Mouse (Mus musculus): Measurements from ENCODE around the gene Mlf2. TPM values are rescaled to one million over a fixed set of nuclear protein-coding genes. Genes with fewer than 3 reads are reported as not detected.

Mlf2 gene
- polyA plus RNA-seq, 1 experiment: 350 TPM

Other genes starting within 250 kb of the Mlf2 start
- gene Emg1, start 219.2 kb upstream of the Mlf2 start, polyA plus RNA-seq (2012; rRNA removed): 90.6 and 107 TPM in 2 replicates
- 215 and 267 TPM in 2 replicates for gene Phb2, start 219.1 kb upstream of the Mlf2 start, polyA plus RNA-seq (2012; rRNA removed)
- 35.0 and 38.7 TPM in 2 replicates for gene Ptpn6, start 192.7 kb upstream of the Mlf2 start, polyA plus RNA-seq (2012; rRNA removed)
- gene Grcc10, start 190.0 kb upstream of the Mlf2 start, polyA plus RNA-seq (2012; rRNA removed): 156 TPM in 2 replicates
- not detected in 2 replicates for gene Gm45234, start 175.4 kb upstream of the Mlf2 start, polyA plus RNA-seq (2012; rRNA removed)
- 31.9 and 33.6 TPM in 2 replicates for gene Atn1, start 174.9 kb upstream of the Mlf2 start, polyA plus RNA-seq (2012; rRNA removed)
- 3.2 and 4.2 TPM in 2 replicates for gene Eno2, start 161.7 kb upstream of the Mlf2 start, polyA plus RNA-seq (2012; rRNA removed)
- gene Lrrc23, start 151.7 kb upstream of the Mlf2 start, polyA plus RNA-seq (2012; rRNA removed): 0.47 and 1.1 TPM in 2 replicates
- gene Spsb2, start 122.7 kb upstream of the Mlf2 start, polyA plus RNA-seq (2012; rRNA removed): 23.9 and 28.5 TPM in 2 replicates
- 671 and 859 TPM in 2 replicates for gene Tpi1, start 117.1 kb upstream of the Mlf2 start, polyA plus RNA-seq (2012; rRNA removed)
- 58.3 and 64.0 TPM in 2 replicates for gene Usp5, start 101.9 kb upstream of the Mlf2 start, polyA plus RNA-seq (2012; rRNA removed)
- gene Cdca3, start 101.8 kb upstream of the Mlf2 start, polyA plus RNA-seq (2012; rRNA removed): 120 and 146 TPM in 2 replicates
- gene Gnb3, start 91.1 kb upstream of the Mlf2 start, polyA plus RNA-seq (2012; rRNA removed): 0.11 and 0.12 TPM in 2 replicates
- 8.3 and 10.5 TPM in 2 replicates for gene P3h3, start 73.6 kb upstream of the Mlf2 start, polyA plus RNA-seq (2012; rRNA removed)
- 1.1 and 1.7 TPM in 2 replicates for gene Gpr162, start 67.4 kb upstream of the Mlf2 start, polyA plus RNA-seq (2012; rRNA removed)
- gene Cd4, start 43.2 kb upstream of the Mlf2 start, polyA plus RNA-seq (2012; rRNA removed): 6.7 and 7.9 TPM in 2 replicates
- gene Lag3, start 19.7 kb upstream of the Mlf2 start, polyA plus RNA-seq (2012; rRNA removed): 3.8 and 4.7 TPM in 2 replicates
- gene Ptms, start 11.3 kb upstream of the Mlf2 start, polyA plus RNA-seq (2012; rRNA removed): 658 and 1,077 TPM in 2 replicates
- gene Cops7a, start 34.2 kb downstream of the Mlf2 start, polyA plus RNA-seq (2012; rRNA removed): 149 and 151 TPM in 2 replicates
- gene Pianp, start 65.3 kb downstream of the Mlf2 start, polyA plus RNA-seq (2012; rRNA removed): 2.3 and 3.3 TPM in 2 replicates
- gene Zfp384, start 77.8 kb downstream of the Mlf2 start, polyA plus RNA-seq (2012; rRNA removed): 39.5 and 59.5 TPM in 2 replicates
- gene Ing4, start 108.4 kb downstream of the Mlf2 start, polyA plus RNA-seq (2012; rRNA removed): 42.5 and 43.1 TPM in 2 replicates
- 12.5 and 14.6 TPM in 2 replicates for gene Acrbp, start 118.3 kb downstream of the Mlf2 start, polyA plus RNA-seq (2012; rRNA removed)
- gene Lpar5, start 136.5 kb downstream of the Mlf2 start, polyA plus RNA-seq (2012; rRNA removed): 55.4 and 127 TPM in 2 replicates
- 22.4 and 35.5 TPM in 2 replicates for gene Chd4, start 164.6 kb downstream of the Mlf2 start, polyA plus RNA-seq (2012; rRNA removed)
- gene Nop2, start 200.5 kb downstream of the Mlf2 start, polyA plus RNA-seq (2012; rRNA removed): 17.7 and 18.4 TPM in 2 replicates
- 6.3 and 9.4 TPM in 2 replicates for gene Iffo1, start 213.9 kb downstream of the Mlf2 start, polyA plus RNA-seq (2012; rRNA removed)
- gene Gapdh, start 235.1 kb downstream of the Mlf2 start, polyA plus RNA-seq (2012; rRNA removed): 3,259 and 4,191 TPM in 2 replicates

Data from large intestine, adult 2 months (tissue).